Mouse (Mus musculus) intestine, embryonic 15.5 days (tissue): ENCODE data around the gene Cldn11. TPM values are rescaled to one million over a fixed set of nuclear protein-coding genes. Genes with fewer than 3 reads are reported as not detected.
"Not testable (repeated sequence)": the region's sequence is repeated elsewhere in the genome, so short reads cannot be mapped to it uniquely, and the experiment has no call there.

Experiments used
- ATAC-seq: fragments of 200-750 bp; cut with Nextera tagmentation; 2 replicates; pipeline ENCODE4 v1.8.0; 2017; ENCODE audit warnings: moderate TSS enrichment, moderate library complexity
- H3K27ac ChIP-seq: fragments of 300-500 bp; sonication (generic); 2 replicates; pipeline ENCODE4 v1.5.1; 2015; ENCODE audit warnings: mild to moderate bottlenecking, inconsistent platforms
- H3K27me3 ChIP-seq: fragments of 300-500 bp; sonication (generic); replicated peaks from 2 replicates; pipeline ENCODE4 v1.6.1; 2015; ENCODE audit warnings: inconsistent platforms
- H3K36me3 ChIP-seq: fragments of 300-500 bp; sonication (generic); 2 replicates; pipeline ENCODE4 v1.6.1; 2015; ENCODE audit warnings: inconsistent platforms
- H3K4me1 ChIP-seq: fragments of 300-500 bp; sonication (generic); replicated peaks from 2 replicates; pipeline ENCODE4 v1.6.1; 2015; ENCODE audit warnings: inconsistent platforms
- H3K4me2 ChIP-seq: fragments of 300-500 bp; sonication (generic); replicated peaks from 2 replicates; pipeline ENCODE4 v1.6.1; 2015; ENCODE audit warnings: mild to moderate bottlenecking, inconsistent platforms
- H3K4me3 ChIP-seq: fragments of 300-500 bp; sonication (generic); replicated peaks from 2 replicates; pipeline ENCODE4 v1.5.1; 2015; ENCODE audit warnings: inconsistent platforms
- H3K9ac ChIP-seq: fragments of 300-500 bp; sonication (generic); 2 replicates; pipeline ENCODE4 v1.6.1; 2015; ENCODE audit warnings: inconsistent platforms
- H3K9me3 ChIP-seq: fragments of 300-500 bp; sonication (generic); 2 replicates; pipeline ENCODE4 v1.6.1; 2016; ENCODE audit warnings: inconsistent platforms
- WGBS: fragments of 180-500 bp; shearing (Covaris S2); methylation state at CpG from one replicate; pipeline ENCODE4 v1.1.7; 2015; 5-methylcytosine and 5-hydroxymethylcytosine counted together
- polyA plus RNA-seq: library from polyadenylated mRNA; unstranded; fragments of >200 nt; fragmentation: Nextera tagmentation; extraction: Ambion mirVana; gene quantifications from 2 replicates; pipeline ENCODE4 v1.2.1, GENCODE M21; 2015

Cldn11 gene
- polyA plus RNA-seq, 1 experiment from 2014 or later, result 7.3 TPM

GRCm38 (mm10) chr3:31134696-31135095, 15.0 kb upstream of the Cldn11 start:
- Histone ChIP-seq H3K27me3 (no peaks in the 10 kb centered on the region), H3K9me3 (no peaks in the 10 kb centered on the region), H3K4me1 (peaks cover 6% of the 10 kb centered on the region), H3K4me2 (no peak overlapping the region), H3K4me3 (no peak overlapping the region), H3K36me3 (no peaks in the 10 kb centered on the region), H3K27ac (no peak overlapping the region), H3K9ac (no peak overlapping the region)
- ATAC-seq, result peak; percentile 39
- 32% methylated on average over 7 of the region's 7 CpGs for WGBS

DNA sequence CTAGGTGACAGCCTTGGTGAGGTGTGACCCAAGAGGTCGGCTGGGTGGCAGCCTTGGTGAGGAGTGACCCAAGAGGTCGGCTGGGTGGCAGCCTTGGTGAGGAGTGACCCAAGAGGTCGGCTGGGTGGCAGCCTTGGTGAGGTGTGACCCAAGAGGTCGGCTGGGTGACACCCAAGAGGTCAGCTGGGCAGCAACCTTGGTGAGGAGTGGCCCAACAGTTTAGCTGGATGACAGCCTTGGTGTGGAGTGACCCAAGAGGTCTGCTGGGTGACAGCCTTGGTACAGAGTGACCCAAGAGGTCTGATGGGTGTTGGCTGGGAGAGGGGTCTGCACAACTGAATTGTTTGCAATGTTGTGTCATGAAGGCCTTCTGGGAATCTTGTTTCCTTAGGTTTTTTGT, 13.1 kb upstream of the Cldn11 start:
- not testable (repeated sequence) for H3K4me1 ChIP-seq, H3K9me3 ChIP-seq, H3K36me3 ChIP-seq, H3K9ac ChIP-seq, H3K27me3 ChIP-seq, ATAC-seq, H3K27ac ChIP-seq, H3K4me2 ChIP-seq, H3K4me3 ChIP-seq
- 75% methylated on average over 4 of the region's 4 CpGs for WGBS

GRCm38 (mm10) chr3:31138454-31139424, 11.0 kb upstream of the Cldn11 start:
- Histone ChIP-seq H3K9ac (no peak overlapping the region), H3K27me3 (no peaks in the 10 kb centered on the region), H3K4me2 (no peak overlapping the region), H3K4me1 (peaks cover 6% of the 10 kb centered on the region), H3K27ac (no peak overlapping the region), H3K4me3 (no peak overlapping the region), H3K36me3 (no peaks in the 10 kb centered on the region), H3K9me3 (no peaks in the 10 kb centered on the region)
- no peak for ATAC-seq
- WGBS, result 55% methylated on average over 13 of the region's 13 CpGs

DNA sequence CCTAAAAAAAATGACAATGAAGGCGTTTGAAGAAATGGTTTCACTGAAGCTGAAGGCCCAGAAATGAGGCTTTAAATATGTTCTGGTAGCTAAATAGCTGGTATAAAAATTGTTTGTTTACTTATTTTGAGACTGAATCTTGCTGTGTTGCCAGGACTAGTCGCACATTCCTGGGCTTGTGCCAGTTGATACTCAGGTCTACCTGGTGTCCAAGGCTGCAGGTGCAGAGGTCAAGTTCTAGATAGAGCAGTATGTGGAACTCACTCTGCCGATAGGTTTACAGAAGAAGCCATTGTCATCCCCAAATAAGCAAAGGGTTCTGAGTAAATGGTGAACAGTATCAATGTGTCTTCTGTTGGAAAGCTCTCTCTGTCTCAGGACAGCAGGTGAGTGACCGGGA, 8.1 kb upstream of the Cldn11 start:
- no peak overlapping the region for H3K9ac ChIP-seq
- WGBS, result 80% methylated on average over 4 of the region's 4 CpGs
- H3K36me3 ChIP-seq, result no peaks in the 10 kb centered on the region
- no peaks in the 10 kb centered on the region for H3K4me1 ChIP-seq
- no peak overlapping the region for H3K4me3 ChIP-seq
- no peaks in the 10 kb centered on the region for H3K27me3 ChIP-seq
- ATAC-seq, result no peak
- no peak overlapping the region for H3K4me2 ChIP-seq
- no peak overlapping the region for H3K27ac ChIP-seq
- H3K9me3 ChIP-seq, result no peaks in the 10 kb centered on the region

- 86% methylated on average over 11 of the region's 11 CpGs for WGBS
Measured at GRCm38 (mm10) chr3:31145222-31145621, 4.5 kb upstream of the Cldn11 start.

GRCm38 (mm10) chr3:31145641-31146290, 4.0 kb upstream of the Cldn11 start:
- 12% methylated on average over 14 of the region's 14 CpGs for WGBS

More at GRCm38 (mm10) chr3:31145222-31145621, 4.5 kb upstream of the Cldn11 start:
- H3K36me3 ChIP-seq, H3K4me1 ChIP-seq, H3K9ac ChIP-seq, H3K4me3 ChIP-seq, H3K4me2 ChIP-seq, ATAC-seq, H3K9me3 ChIP-seq, H3K27me3 ChIP-seq, H3K27ac ChIP-seq: not testable (repeated sequence)

DNA sequence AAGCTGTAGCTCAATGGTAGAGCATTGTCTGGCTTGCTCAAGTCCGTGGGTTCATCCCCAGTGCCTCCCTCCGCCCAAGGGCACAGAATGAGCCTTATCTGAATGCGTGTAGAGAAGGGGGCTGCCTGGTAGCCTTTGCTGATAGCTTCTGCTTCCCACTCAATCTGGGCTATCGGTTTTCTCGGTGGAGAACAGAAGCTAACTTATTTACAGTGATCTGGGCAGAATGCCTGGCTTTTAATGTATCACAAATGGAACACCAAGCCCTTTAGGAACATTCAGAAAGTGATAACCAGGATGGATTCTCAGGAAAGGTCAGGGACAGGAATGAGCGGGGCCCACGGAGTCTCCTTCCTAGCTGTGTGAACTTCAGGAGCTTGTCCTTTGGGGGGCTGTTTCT, 1.1 kb upstream of the Cldn11 start:
- Histone ChIP-seq H3K4me1 (peaks cover 4% of the 10 kb centered on the region), H3K9me3 (no peaks in the 10 kb centered on the region), H3K27ac (no peak overlapping the region), H3K4me2 (no peak overlapping the region), H3K9ac (no peak overlapping the region), H3K27me3 (no peaks in the 10 kb centered on the region; the same call in 1 of the 2 replicates), H3K36me3 (no peaks in the 10 kb centered on the region), H3K4me3 (no peak overlapping the region)
- WGBS, result 80% methylated on average over 7 of the region's 7 CpGs
- ATAC-seq, result no peak

More at GRCm38 (mm10) chr3:31145641-31146290, 4.0 kb upstream of the Cldn11 start:
- no peak overlapping the region for H3K27ac ChIP-seq
- no peaks in the 10 kb centered on the region; the same call in 1 of the 2 replicates for H3K27me3 ChIP-seq
- H3K9ac ChIP-seq, result no peak overlapping the region
- H3K4me1 ChIP-seq, result peaks cover 4% of the 10 kb centered on the region
- no peaks in the 10 kb centered on the region for H3K36me3 ChIP-seq
- no peaks in the 10 kb centered on the region for H3K9me3 ChIP-seq
- H3K4me3 ChIP-seq, result no peak overlapping the region
- 0 out of 2 replicates have a peak overlapping the region, but pooled peaks have one; percentile 22 for H3K4me2 ChIP-seq
- peak; percentile 82 for ATAC-seq

- no peak for ATAC-seq
- Histone ChIP-seq H3K4me2 (no peak overlapping the region), H3K9me3 (no peaks in the 10 kb centered on the region), H3K27ac (no peak overlapping the region), H3K4me1 (peaks cover 4% of the 10 kb centered on the region), H3K4me3 (no peak overlapping the region), H3K36me3 (no peaks in the 10 kb centered on the region), H3K9ac (no peak overlapping the region), H3K27me3 (no peaks in the 10 kb centered on the region; the same call in 1 of the 2 replicates)
- WGBS, result 52% methylated on average over 6 of the region's 6 CpGs
Measured at GRCm38 (mm10) chr3:31152108-31152507, 2.4 kb downstream of the Cldn11 start.

GRCm38 (mm10) chr3:31156126-31156525, 6.4 kb downstream of the Cldn11 start:
- no peaks in the 10 kb centered on the region for H3K4me1 ChIP-seq
- ATAC-seq, result no peak
- no peak overlapping the region for H3K4me3 ChIP-seq
- no peak overlapping the region for H3K27ac ChIP-seq
- no peaks in the 10 kb centered on the region for H3K36me3 ChIP-seq
- H3K9ac ChIP-seq, result no peak overlapping the region
- 76% methylated on average over 3 of the region's 3 CpGs for WGBS
- no peaks in the 10 kb centered on the region for H3K27me3 ChIP-seq
- H3K4me2 ChIP-seq, result no peak overlapping the region
- H3K9me3 ChIP-seq, result no peaks in the 10 kb centered on the region

- Histone ChIP-seq H3K4me1 (no peaks in the 10 kb centered on the region), H3K4me2 (no peak overlapping the region), H3K4me3 (no peak overlapping the region), H3K27ac (no peak overlapping the region), H3K9ac (no peak overlapping the region), H3K36me3 (no peaks in the 10 kb centered on the region), H3K27me3 (no peaks in the 10 kb centered on the region), H3K9me3 (no peaks in the 10 kb centered on the region)
- no peak for ATAC-seq
- WGBS, result 45% methylated on average over 15 of the region's 15 CpGs
Measured at GRCm38 (mm10) chr3:31157776-31158175, 8.1 kb downstream of the Cldn11 start.

GRCm38 (mm10) chr3:31160046-31160445, 10.3 kb downstream of the Cldn11 start:
- Histone ChIP-seq H3K36me3 (no peaks in the 10 kb centered on the region), H3K9ac (no peak overlapping the region), H3K27ac (no peak overlapping the region), H3K9me3 (no peaks in the 10 kb centered on the region), H3K4me3 (no peak overlapping the region), H3K4me2 (no peak overlapping the region), H3K4me1 (no peaks in the 10 kb centered on the region), H3K27me3 (no peaks in the 10 kb centered on the region)
- 81% methylated on average over 10 of the region's 10 CpGs for WGBS
- no peak for ATAC-seq

- H3K27ac ChIP-seq, result no peak overlapping the region
- H3K4me2 ChIP-seq, result no peak overlapping the region
- no peaks in the 10 kb centered on the region for H3K9me3 ChIP-seq
- no peaks in the 10 kb centered on the region for H3K36me3 ChIP-seq
- ATAC-seq, result no peak
- no peak overlapping the region for H3K9ac ChIP-seq
- H3K4me1 ChIP-seq, result no peaks in the 10 kb centered on the region
- H3K27me3 ChIP-seq, result no peaks in the 10 kb centered on the region
- WGBS, result 62% methylated on average over 6 of the region's 6 CpGs
- no peak overlapping the region for H3K4me3 ChIP-seq
Measured at GRCm38 (mm10) chr3:31161336-31161735, 11.6 kb downstream of the Cldn11 start.
